Mouse (Mus musculus) midbrain, embryonic 16.5 days (tissue): ENCODE data around the gene Tnfrsf1b. TPM values are rescaled to one million over a fixed set of nuclear protein-coding genes. Genes with fewer than 3 reads are reported as not detected.
"Not testable (repeated sequence)": the region's sequence is repeated elsewhere in the genome, so short reads cannot be mapped to it uniquely, and the experiment has no call there.

Experiments
- ATAC-seq: fragments of 200-750 bp; cut with Nextera tagmentation; 2 replicates; pipeline ENCODE4 v1.8.0; 2017; ENCODE audit warnings: moderate TSS enrichment
- H3K27ac ChIP-seq: fragments of 300-500 bp; sonication (generic); 2 replicates; pipeline ENCODE4 v1.5.1; 2014; ENCODE audit warnings: mild to moderate bottlenecking, low read length, mixed read lengths
- H3K27me3 ChIP-seq: fragments of 300-500 bp; sonication (generic); 2 replicates; pipeline ENCODE4 v1.6.1; 2014; ENCODE audit warnings: low read depth, low read length, mixed read lengths; ENCODE audit not compliant: control insufficient read depth, insufficient read depth
- H3K36me3 ChIP-seq: fragments of 300-500 bp; sonication (generic); 2 replicates; pipeline ENCODE4 v1.6.1; 2014; ENCODE audit warnings: mild to moderate bottlenecking, low read length, moderate library complexity, mixed read lengths; ENCODE audit not compliant: control insufficient read depth, insufficient read depth
- H3K4me1 ChIP-seq: fragments of 300-500 bp; sonication (generic); 2 replicates; pipeline ENCODE4 v1.6.1; 2014; ENCODE audit warnings: mild to moderate bottlenecking, low read length, mixed read lengths; ENCODE audit not compliant: control insufficient read depth, insufficient read depth
- H3K4me2 ChIP-seq: fragments of 300-500 bp; sonication (generic); 2 replicates; pipeline ENCODE4 v1.6.1; 2014; ENCODE audit warnings: mild to moderate bottlenecking, low read length, mixed read lengths
- H3K4me3 ChIP-seq: fragments of 300-500 bp; sonication (generic); 2 replicates; pipeline ENCODE4 v1.5.1; 2014; ENCODE audit warnings: low read depth, mild to moderate bottlenecking, low read length, moderate library complexity, mixed read lengths
- H3K9ac ChIP-seq: fragments of 300-500 bp; sonication (generic); 2 replicates; pipeline ENCODE4 v1.6.1; 2014; ENCODE audit warnings: low read depth, low read length, mixed read lengths
- H3K9me3 ChIP-seq: fragments of 300-500 bp; sonication (generic); replicated peaks from 2 replicates; pipeline ENCODE4 v1.6.1; 2014; ENCODE audit warnings: mild to moderate bottlenecking, low read length, mixed read lengths; ENCODE audit not compliant: control insufficient read depth, poor library complexity, severe bottlenecking
- WGBS: fragments of 180-500 bp; shearing (Covaris S2); extraction: QIAGEN DNeasy Blood & Tissue Kit; methylation state at CpG from one replicate; pipeline ENCODE4 v1.1.7; 2014; 5-methylcytosine and 5-hydroxymethylcytosine counted together
- polyA plus RNA-seq: library from polyadenylated mRNA; unstranded; fragments of >200 nt; fragmentation: Nextera tagmentation; extraction: Ambion mirVana; gene quantifications from 2 replicates; pipeline ENCODE4 v1.2.1, GENCODE M21; 2015

The Tnfrsf1b gene
- polyA plus RNA-seq, 1 experiment from 2014 or later = 4.2 TPM

DNA sequence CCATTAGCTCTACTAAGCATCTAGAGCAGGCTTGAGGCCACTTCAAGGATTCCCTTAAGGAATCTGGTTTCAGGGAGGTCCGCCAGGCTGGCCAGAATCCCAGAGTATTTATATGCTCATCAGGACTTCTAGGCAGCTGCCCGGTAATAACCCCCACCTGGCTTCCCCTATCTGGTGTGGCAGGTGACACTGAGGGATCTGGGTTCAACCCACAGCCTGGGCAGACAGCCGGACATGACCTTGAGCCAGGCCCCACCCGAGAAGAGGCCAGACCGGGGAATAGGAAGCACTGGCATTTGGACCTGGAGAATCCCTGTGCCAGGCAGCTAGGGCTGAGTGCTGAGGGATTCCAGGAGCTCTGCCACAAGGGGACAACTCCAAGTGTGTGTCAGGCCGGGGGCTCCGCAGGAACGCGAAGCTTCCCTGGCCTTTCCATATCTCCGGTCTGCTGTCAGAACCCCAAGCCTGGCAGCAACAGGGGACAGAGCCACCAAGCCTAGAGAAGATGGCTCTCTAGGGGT, 52.6 kb downstream of the Tnfrsf1b start:
- H3K36me3 ChIP-seq = peaks cover 7% of the 10 kb centered on the region; the same call in 1 of the 2 replicates
- 2% methylated on average over 10 of the region's 10 CpGs for WGBS
- peak overlapping the region; percentile 92 for H3K9ac ChIP-seq
- H3K9me3 ChIP-seq = no peaks in the 10 kb centered on the region
- peak overlapping the region; percentile 84 for H3K27ac ChIP-seq
- H3K4me1 ChIP-seq = peaks cover 15% of the 10 kb centered on the region
- ATAC-seq = peak; percentile 39
- H3K4me2 ChIP-seq = peak overlapping the region; percentile 83
- peak overlapping the region; percentile 92 for H3K4me3 ChIP-seq
- no peaks in the 10 kb centered on the region for H3K27me3 ChIP-seq

- Histone ChIP-seq H3K4me2 (peak overlapping the region; percentile 83), H3K27me3 (no peaks in the 10 kb centered on the region), H3K36me3 (peaks cover 11% of the 10 kb centered on the region), H3K27ac (no peak overlapping the region), H3K4me3 (peak overlapping the region; percentile 92; the same call in 1 of the 2 replicates), H3K4me1 (peaks cover 15% of the 10 kb centered on the region), H3K9me3 (no peaks in the 10 kb centered on the region), H3K9ac (no peak overlapping the region; the same call in 1 of the 2 replicates)
- no peak for ATAC-seq
- 54% methylated on average over 3 of the region's 3 CpGs for WGBS
Observed at GRCm38 (mm10) chr4:145193406-145193805, 53.3 kb downstream of the Tnfrsf1b start.

- ATAC-seq = no peak
- peaks cover 15% of the 10 kb centered on the region for H3K4me1 ChIP-seq
- H3K4me2 ChIP-seq = no peak overlapping the region
- H3K36me3 ChIP-seq = peaks cover 12% of the 10 kb centered on the region
- no peaks in the 10 kb centered on the region for H3K9me3 ChIP-seq
- no peak overlapping the region for H3K9ac ChIP-seq
- no peak overlapping the region for H3K27ac ChIP-seq
- no peak overlapping the region for H3K4me3 ChIP-seq
- H3K27me3 ChIP-seq = no peaks in the 10 kb centered on the region
Observed at GRCm38 (mm10) chr4:145192686-145193085, 54.0 kb downstream of the Tnfrsf1b start.

- Histone ChIP-seq H3K27ac (no peak overlapping the region), H3K4me2 (no peak overlapping the region), H3K4me1 (peaks cover 12% of the 10 kb centered on the region), H3K9ac (no peak overlapping the region), H3K27me3 (no peaks in the 10 kb centered on the region), H3K9me3 (no peaks in the 10 kb centered on the region), H3K4me3 (no peak overlapping the region), H3K36me3 (peaks cover 31% of the 10 kb centered on the region)
- no peak for ATAC-seq
Observed at GRCm38 (mm10) chr4:145188561-145188960, 58.1 kb downstream of the Tnfrsf1b start.

DNA sequence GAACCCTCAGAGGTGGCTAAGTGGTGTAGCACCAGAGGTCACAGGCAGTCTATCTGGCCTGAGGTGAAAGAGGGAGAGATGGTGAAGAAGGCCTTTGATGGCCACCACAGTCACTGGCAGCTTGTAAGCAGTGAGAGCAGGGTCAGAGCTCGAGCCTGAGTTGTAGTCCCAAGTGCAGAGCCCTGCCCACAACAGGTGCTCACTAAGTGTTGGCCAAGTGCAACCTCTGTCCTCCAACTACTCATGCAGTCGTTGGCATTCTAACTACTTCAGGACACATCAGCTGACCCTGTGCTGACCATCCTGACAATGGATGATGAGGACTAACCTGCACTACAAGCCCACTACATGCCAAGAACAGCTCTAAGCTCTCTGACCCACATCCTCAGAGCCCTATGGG, 59.1 kb downstream of the Tnfrsf1b start:
- WGBS = 82% methylated on average over 2 of the region's 2 CpGs
- Histone ChIP-seq H3K36me3 (peaks cover 31% of the 10 kb centered on the region), H3K4me2 (no peak overlapping the region), H3K4me3 (no peak overlapping the region), H3K9ac (no peak overlapping the region), H3K9me3 (no peaks in the 10 kb centered on the region), H3K27ac (no peak overlapping the region), H3K4me1 (0 out of 2 replicates have a peak, but pooled peaks cover 3% of the 10 kb centered on the region), H3K27me3 (no peaks in the 10 kb centered on the region)
- no peak for ATAC-seq

- Histone ChIP-seq H3K4me2 (no peak overlapping the region), H3K27ac (no peak overlapping the region), H3K9ac (no peak overlapping the region), H3K4me1 (no peaks in the 10 kb centered on the region), H3K4me3 (no peak overlapping the region), H3K27me3 (no peaks in the 10 kb centered on the region), H3K9me3 (no peaks in the 10 kb centered on the region), H3K36me3 (peaks cover 19% of the 10 kb centered on the region)
- 97% methylated on average over 5 of the region's 5 CpGs for WGBS
- no peak for ATAC-seq
Observed at GRCm38 (mm10) chr4:145178918-145179549, 67.6 kb downstream of the Tnfrsf1b start.

- H3K4me1 ChIP-seq, ATAC-seq, H3K9ac ChIP-seq, H3K27ac ChIP-seq, H3K27me3 ChIP-seq, H3K4me3 ChIP-seq, H3K4me2 ChIP-seq, H3K9me3 ChIP-seq: not testable (repeated sequence)
- WGBS = 88% methylated on average over 3 of the region's 3 CpGs
- peaks cover 50% of the 10 kb centered on the region for H3K36me3 ChIP-seq
Observed at GRCm38 (mm10) chr4:145165542-145165941, 81.1 kb downstream of the Tnfrsf1b start.

DNA sequence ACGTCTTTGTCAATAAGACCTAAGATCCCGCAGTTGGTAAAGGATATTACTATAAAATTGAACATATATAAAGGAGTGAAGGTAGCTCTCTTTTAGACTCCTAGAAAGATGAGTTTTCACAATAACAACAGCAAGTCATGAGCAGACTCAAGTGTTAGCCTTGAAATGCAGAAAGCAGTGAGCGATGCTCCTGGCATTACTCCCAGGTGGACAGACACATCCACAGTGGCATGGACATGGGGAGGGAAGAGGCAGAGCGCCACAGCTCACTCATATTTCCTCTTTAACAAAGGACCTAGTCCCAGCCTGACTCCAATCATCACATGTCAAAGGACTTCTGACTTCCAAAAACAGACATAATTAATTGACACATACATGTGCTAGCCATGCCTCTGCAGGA, 82.6 kb downstream of the Tnfrsf1b start:
- H3K4me3 ChIP-seq = no peak overlapping the region

More for the DNA sequence above, 82.6 kb downstream of the Tnfrsf1b start:
- Histone ChIP-seq H3K4me1 (no peaks in the 10 kb centered on the region), H3K4me2 (no peak overlapping the region), H3K36me3 (peaks cover 44% of the 10 kb centered on the region), H3K9ac (no peak overlapping the region), H3K27ac (no peak overlapping the region), H3K27me3 (no peaks in the 10 kb centered on the region), H3K9me3 (no peaks in the 10 kb centered on the region)
- no peak for ATAC-seq
- 97% methylated on average over 4 of the region's 4 CpGs for WGBS
